Mouse (Mus musculus) lung, adult 2 months (tissue): ENCODE results near the gene Tceal3. TPM values are rescaled to one million over a fixed set of nuclear protein-coding genes. Genes with fewer than 3 reads are reported as not detected.
"Not testable (repeated sequence)": the region's sequence is repeated elsewhere in the genome, so short reads cannot be mapped to it uniquely, and the experiment has no call there.

Experiments used
- DNase-seq: peaks from one replicate; pipeline ENCODE4 v3.0.0; 2022
- H3K4me1 ChIP-seq: fragments of 200-500 bp; 2 replicates; pipeline ENCODE4 v1.6.1; 2011; ENCODE audit warnings: low read length; ENCODE audit not compliant: control insufficient read depth, insufficient read depth
- H3K4me3 ChIP-seq: fragments of 200-500 bp; replicated peaks from 2 replicates; pipeline ENCODE3; 2011; ENCODE audit warnings: low read depth, mild to moderate bottlenecking, control low read depth, low read length; ENCODE audit errors: extremely low read depth
- CTCF ChIP-seq: fragments of 200-500 bp; IDR thresholded peaks from 2 replicates; pipeline ENCODE4 v1.5.1; 2011; ENCODE audit warnings: mild to moderate bottlenecking, low read length, control low read depth; ENCODE audit not compliant: insufficient read depth
- POLR2A ChIP-seq: fragments of 200-500 bp; IDR thresholded peaks from 2 replicates; pipeline ENCODE4 v1.6.1; 2011; ENCODE audit warnings: low read depth, mild to moderate bottlenecking, control low read depth, low read length, borderline replicate concordance; ENCODE audit errors: extremely low read depth
- WGBS: fragments of 180-500 bp; shearing (Covaris S2); methylation state at CpG from one replicate; pipeline ENCODE4 v1.1.7; 2018; 5-methylcytosine and 5-hydroxymethylcytosine counted together
- polyA plus RNA-seq: library from polyadenylated mRNA; depleted of rRNA; stranded (reverse); fragments of >200 nt; gene quantifications from 2 replicates; pipeline ENCODE4 v1.2.3, GENCODE M21; 2012; rRNA removed

Gene Tceal3
- 0.78 and 0.95 TPM in 2 replicates for polyA plus RNA-seq

DNA sequence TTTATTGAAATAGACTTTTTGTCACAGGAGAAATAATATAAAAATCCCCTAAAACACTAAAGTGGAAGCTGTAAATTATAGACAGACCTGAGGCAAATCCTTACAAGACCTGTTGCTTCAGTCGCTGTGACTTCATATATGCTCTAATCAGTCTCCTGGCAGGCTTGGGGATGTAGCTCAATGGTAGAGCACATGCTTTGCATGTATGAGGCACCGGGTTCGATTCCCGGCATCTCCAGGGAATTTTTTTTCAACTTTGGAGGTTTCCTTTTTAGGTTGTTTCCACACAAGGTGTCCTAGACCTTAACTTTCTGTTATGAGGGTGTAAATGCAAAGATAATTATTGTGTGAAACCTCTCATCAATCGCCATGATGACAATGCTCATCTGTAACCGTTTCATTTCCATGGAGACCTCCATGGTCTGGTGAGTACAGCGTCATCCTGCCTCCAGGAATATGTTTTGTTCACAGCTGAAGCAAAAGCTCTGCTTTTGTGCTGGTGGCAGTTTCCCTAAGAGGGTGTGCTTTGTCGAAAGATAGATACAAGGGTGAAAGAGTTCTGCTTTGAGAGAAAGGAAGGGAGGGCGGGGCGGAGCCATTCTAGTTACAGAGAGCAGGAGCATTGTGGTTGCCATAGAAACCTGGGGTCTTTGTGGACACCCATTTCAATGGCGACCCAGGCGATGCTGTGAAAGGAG is at the start of gene Tceal3:
TSS of gene Tceal3 (plus strand) at position 644 of the 698 bp plus-strand sequence.
- no peaks in the 10 kb centered on the region for H3K4me1 ChIP-seq
- TF ChIP-seq CTCF = no peak
- TF ChIP-seq POLR2A = no peak
- no peak for DNase-seq
- H3K4me3 ChIP-seq = no peak within 1 kb of the TSS
- 57% methylated on average over 12 of the region's 12 CpGs for WGBS

DNA sequence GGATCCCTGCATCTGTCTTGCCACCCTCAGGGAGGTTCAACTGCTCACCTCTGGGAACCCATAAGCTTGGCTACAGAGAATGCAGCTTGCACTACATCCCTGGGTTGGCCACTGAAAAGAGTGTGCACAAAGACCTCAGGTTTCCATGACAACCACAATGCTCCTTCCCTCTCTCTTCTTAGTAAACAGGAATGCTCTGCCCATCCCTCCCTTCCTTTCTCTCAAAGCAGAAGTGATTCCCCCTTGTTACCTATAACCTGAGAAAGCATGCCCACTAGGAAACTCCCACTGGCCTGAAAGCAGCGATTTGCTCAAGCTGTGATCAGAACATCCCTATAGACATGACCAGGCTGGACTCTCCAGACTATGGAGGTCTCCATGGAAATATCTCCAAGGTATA is 46.7 kb upstream of the Tceal3 start, which contains the start of gene Kir3dl2:
TSS of gene Kir3dl2 (minus strand) at position 101 of the 400 bp plus-strand sequence.
- not testable (repeated sequence) for H3K4me3 ChIP-seq, H3K4me1 ChIP-seq, DNase-seq
- 63% methylated on average over 1 of the region's 1 CpGs for WGBS

DNA sequence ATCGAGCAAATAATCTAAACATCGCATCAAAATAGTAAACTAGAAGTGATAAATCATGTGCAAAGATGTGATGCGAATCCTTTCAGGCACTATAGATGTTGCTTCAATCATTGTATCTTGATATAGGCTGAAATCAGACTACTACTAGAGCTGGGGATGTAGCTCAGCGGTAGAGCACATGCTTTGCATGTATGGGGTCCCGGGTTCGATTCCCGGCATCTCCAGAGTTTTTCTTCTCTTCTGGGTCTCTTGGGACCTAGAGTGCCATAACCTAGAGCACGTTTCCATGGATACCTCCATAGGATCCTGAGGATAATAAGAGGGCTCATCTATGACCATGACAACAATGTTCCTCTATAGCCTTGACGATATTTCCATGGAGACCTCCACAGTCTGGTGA is 21.5 kb upstream of the Tceal3 start:
- not testable (repeated sequence) for H3K4me3 ChIP-seq, DNase-seq, H3K4me1 ChIP-seq
- 88% methylated on average over 9 of the region's 9 CpGs for WGBS

DNA sequence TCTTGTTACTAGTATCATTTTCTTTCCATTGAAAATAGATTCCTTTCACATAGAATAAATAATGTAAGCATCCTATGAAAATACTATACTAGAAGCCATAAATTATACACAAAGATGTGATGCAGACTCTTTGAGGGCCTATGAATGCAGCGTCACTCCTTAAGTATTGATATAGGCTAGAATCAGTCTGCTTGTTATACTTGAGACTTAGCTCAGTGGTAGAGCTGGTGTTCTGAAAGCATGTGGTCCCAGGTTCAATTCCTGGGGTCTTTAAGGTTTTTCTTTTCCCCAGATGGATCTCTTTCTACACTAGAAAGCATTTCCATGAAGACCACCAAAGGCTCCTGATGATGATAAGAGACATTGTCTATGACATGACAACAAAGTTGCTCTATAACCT is 6.0 kb upstream of the Tceal3 start:
- WGBS = 93% methylated on average over 1 of the region's 1 CpGs

GRCm38 (mm10) chrX:136590897-136591257 is 235 bp downstream of the Tceal3 start:
- WGBS = 38% methylated on average over 2 of the region's 2 CpGs

More for the DNA sequence above, 6.0 kb upstream of the Tceal3 start:
- Histone ChIP-seq H3K4me1 (no peaks in the 10 kb centered on the region), H3K4me3 (no peak overlapping the region)
- no peak for DNase-seq
- no peak for TF ChIP-seq POLR2A
- no peak for TF ChIP-seq CTCF

DNA sequence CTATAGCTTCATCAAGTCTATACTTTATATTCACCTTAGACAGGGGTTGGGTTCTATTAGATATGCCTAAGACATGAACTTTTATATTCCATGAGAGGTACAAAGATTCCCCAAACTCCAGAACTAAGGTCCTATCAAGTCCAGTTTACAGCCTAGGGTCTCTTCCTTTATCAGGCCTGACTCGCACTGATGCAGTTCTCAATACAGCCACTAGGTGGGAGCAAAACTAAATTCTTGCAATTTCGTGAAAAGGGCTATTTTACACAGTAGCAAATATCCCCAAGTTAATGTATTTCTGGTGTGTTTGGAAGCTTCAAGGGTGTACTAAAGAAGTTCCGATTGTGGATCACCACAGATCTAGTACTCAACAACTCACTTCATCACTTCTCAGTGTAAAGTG is 8.8 kb downstream of the Tceal3 start:
- whole genome bisulfite sequencing = 22% methylated on average over 3 of the region's 3 CpGs
- DNase-seq = peak; percentile 5
- TF ChIP-seq CTCF (no peak), POLR2A (no peak)

More at GRCm38 (mm10) chrX:136590897-136591257, 235 bp downstream of the Tceal3 start:
- no peak for DNase-seq
- Histone ChIP-seq H3K4me1 (no peaks in the 10 kb centered on the region), H3K4me3 (no peak overlapping the region)
- TF ChIP-seq POLR2A (no peak), CTCF (no peak)

GRCm38 (mm10) chrX:136606951-136607350 is 16.3 kb downstream of the Tceal3 start:
- DNase-seq = no peak
- Histone ChIP-seq H3K4me1 (no peaks in the 10 kb centered on the region), H3K4me3 (no peak overlapping the region)
- TF ChIP-seq CTCF = no peak
- TF ChIP-seq POLR2A = no peak
- WGBS = 82% methylated on average over 4 of the region's 4 CpGs

More for the DNA sequence above, 8.8 kb downstream of the Tceal3 start:
- Histone ChIP-seq H3K4me3 (no peak overlapping the region), H3K4me1 (no peaks in the 10 kb centered on the region)

- TF ChIP-seq POLR2A (no peak), CTCF (no peak)
- Histone ChIP-seq H3K4me1 (no peaks in the 10 kb centered on the region), H3K4me3 (no peak overlapping the region)
- DNase-seq = no peak
- WGBS = 77% methylated on average over 3 of the region's 3 CpGs
Measured at GRCm38 (mm10) chrX:136607395-136607794, 16.8 kb downstream of the Tceal3 start.

DNA sequence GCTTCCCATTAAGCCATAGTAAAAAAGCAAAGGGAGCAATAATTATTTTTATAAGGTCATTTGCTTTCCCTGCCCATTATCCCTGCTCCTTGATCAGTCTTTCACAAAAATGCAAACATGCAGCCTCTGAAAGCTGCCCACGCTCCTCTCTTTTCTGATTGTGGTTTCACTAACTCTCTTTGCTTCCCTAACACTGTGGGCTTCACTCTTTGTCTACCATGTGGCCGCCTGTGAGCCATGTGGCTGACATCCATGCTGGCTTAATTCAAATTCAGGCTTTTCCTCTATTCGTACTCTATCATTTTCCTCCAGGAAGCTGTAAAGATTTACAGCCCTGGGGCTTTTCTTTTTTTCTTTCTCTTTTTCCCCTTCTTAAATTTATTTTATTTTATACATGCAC is 20.7 kb downstream of the Tceal3 start:
- 60% methylated on average over 3 of the region's 3 CpGs for WGBS
- DNase-seq = no peak
- Histone ChIP-seq H3K4me1 (no peaks in the 10 kb centered on the region), H3K4me3 (no peak overlapping the region)
- TF ChIP-seq CTCF (no peak), POLR2A (no peak)

DNA sequence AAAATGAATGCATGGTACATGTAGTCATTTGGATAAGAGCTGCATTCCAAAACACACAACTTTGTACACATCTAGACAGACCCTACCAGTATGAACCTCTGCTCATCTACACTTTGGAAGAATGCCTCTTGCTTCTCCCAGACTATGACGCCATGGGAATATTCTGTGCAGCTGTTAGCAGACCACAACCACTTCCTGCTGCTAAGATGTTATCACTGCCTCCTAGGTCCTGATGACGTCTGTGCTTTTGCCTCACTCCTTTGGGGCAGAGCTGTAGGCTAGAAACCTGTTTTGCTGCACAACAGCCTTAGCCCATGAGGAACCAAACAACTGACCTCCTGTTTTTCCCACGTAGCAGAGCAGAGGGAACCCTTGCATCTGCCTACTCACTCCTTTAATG is 25.2 kb downstream of the Tceal3 start:
- DNase-seq, H3K4me1 ChIP-seq, H3K4me3 ChIP-seq: not testable (repeated sequence)
- 45% methylated on average over 3 of the region's 3 CpGs for WGBS
